Mouse (Mus musculus): Measurements from ENCODE around the gene Ubac2.

The Ubac2 gene

GRCm38 (mm10) chr14:121949436-121949835 lies 71.0 kb downstream of the Ubac2 start:
- DNase-seq (ENCODE audit: low read depth, low spot score) = no peak

GRCm38 (mm10) chr14:121949897-121950296 lies 71.5 kb downstream of the Ubac2 start:
- DNase-seq (ENCODE audit: low read depth, low spot score) = no peak

GRCm38 (mm10) chr14:121951399-121952045 lies 73.1 kb downstream of the Ubac2 start:
- DNase-seq (ENCODE audit: low read depth, low spot score) = no peak

GRCm38 (mm10) chr14:121952046-121952400 lies 73.6 kb downstream of the Ubac2 start:
- DNase-seq (ENCODE audit: low read depth, low spot score) = no peak

GRCm38 (mm10) chr14:121954129-121954528 lies 75.7 kb downstream of the Ubac2 start:
- no peak for DNase-seq (ENCODE audit: low read depth, low spot score)

GRCm38 (mm10) chr14:121954608-121955007 lies 76.2 kb downstream of the Ubac2 start:
- DNase-seq (ENCODE audit: low read depth, low spot score) = no peak

- DNase-seq (ENCODE audit: low read depth, low spot score) = no peak
Observed at GRCm38 (mm10) chr14:121955176-121955795, 76.9 kb downstream of the Ubac2 start.

- DNase-seq (ENCODE audit: low read depth, low spot score) = no peak
Observed at GRCm38 (mm10) chr14:121956291-121956690, 77.9 kb downstream of the Ubac2 start.

GRCm38 (mm10) chr14:121957176-121957871 lies 78.9 kb downstream of the Ubac2 start:
- no peak for DNase-seq (ENCODE audit: low read depth, low spot score)

GRCm38 (mm10) chr14:121958041-121958750 lies 79.8 kb downstream of the Ubac2 start:
- DNase-seq (ENCODE audit: low read depth, low spot score) = no peak

- DNase-seq (ENCODE audit: low read depth, low spot score) = no peak
Observed at GRCm38 (mm10) chr14:121958751-121959537, 80.5 kb downstream of the Ubac2 start.

- no peak for DNase-seq (ENCODE audit: low read depth, low spot score)
Observed at GRCm38 (mm10) chr14:121959538-121959980, 81.1 kb downstream of the Ubac2 start.

GRCm38 (mm10) chr14:121960031-121960430 lies 81.6 kb downstream of the Ubac2 start:
- DNase-seq (ENCODE audit: low read depth, low spot score) = no peak

- no peak for DNase-seq (ENCODE audit: low read depth, low spot score)
Observed at GRCm38 (mm10) chr14:121960531-121960930, 82.1 kb downstream of the Ubac2 start.

- no peak for DNase-seq (ENCODE audit: low read depth, low spot score)
Observed at GRCm38 (mm10) chr14:121960997-121961396, 82.6 kb downstream of the Ubac2 start.

GRCm38 (mm10) chr14:121961496-121962127 lies 83.2 kb downstream of the Ubac2 start:
- DNase-seq (ENCODE audit: low read depth, low spot score) = no peak

GRCm38 (mm10) chr14:121962128-121962890 lies 83.9 kb downstream of the Ubac2 start:
- no peak for DNase-seq (ENCODE audit: low read depth, low spot score)

- no peak for DNase-seq (ENCODE audit: low read depth, low spot score)
Observed at GRCm38 (mm10) chr14:121963251-121963941, 85.0 kb downstream of the Ubac2 start.

GRCm38 (mm10) chr14:121963942-121964335 lies 85.5 kb downstream of the Ubac2 start:
- no peak for DNase-seq (ENCODE audit: low read depth, low spot score)

- no peak for DNase-seq (ENCODE audit: low read depth, low spot score)
Observed at GRCm38 (mm10) chr14:121964990-121965389, 86.6 kb downstream of the Ubac2 start, which contains the start of gene Gpr183. Gene Gpr183 (minus strand): TSS chr14:121965195.

All from c-Kit-negative CD71-positive TER-119-positive erythroid progenitor cells, embryonic 14.5 days (primary cell).